8 mouse cellular contexts compared by ENCODE assay signal in the genomic region with DNA sequence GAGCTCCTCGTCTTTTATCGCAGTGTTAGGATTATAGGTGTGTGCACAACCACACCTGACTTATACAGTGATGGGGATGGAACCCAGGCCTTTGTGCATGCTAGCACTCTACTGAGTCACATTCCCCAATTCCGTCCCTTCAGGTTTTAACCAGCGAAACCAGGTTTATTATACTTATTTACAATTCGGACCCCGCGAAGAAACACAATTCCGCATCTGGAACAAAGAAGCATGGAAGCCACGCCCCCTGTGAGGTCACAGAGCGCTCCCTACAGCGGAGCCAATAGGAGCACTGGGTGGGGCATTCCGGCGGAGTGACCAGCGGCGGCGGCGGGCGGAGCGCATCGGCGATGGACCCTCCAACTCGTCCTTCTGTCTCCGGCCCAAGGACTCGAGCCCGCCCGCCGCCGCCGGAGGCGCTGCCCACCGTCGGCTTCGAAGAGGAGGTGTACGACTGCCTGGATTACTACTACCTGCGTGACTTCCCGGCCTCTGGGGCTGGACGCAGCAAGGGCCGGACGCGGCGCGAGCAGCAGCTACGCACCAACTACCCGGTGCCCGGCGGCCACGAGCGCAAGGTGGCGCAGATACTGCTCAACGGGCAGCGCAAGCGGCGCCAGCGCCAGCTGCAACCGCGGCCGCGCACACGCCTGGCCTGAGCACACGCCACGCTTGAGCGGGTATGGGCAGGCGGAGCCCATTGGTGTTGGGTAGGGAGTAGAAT. TPM values are rescaled to one million over a fixed set of nuclear protein-coding genes. Genes with fewer than 3 reads are reported as not detected.
DNase-seq lines count a peak whose midpoint lies in the region; ATAC-seq and TF ChIP-seq lines count a peak whose summit lies in the region.

A gene (plus strand): TSS at position 299 of the 724 bp plus-strand sequence.

- H3K27ac ChIP-seq in embryonic facial prominence, embryonic 11.5 days (replicated peaks; ENCODE audit: low read depth, low read length), result peak within 1 kb of the TSS; percentile 78
- peak within 1 kb of the TSS; percentile 84 for H3K27ac ChIP-seq in intestine, postnatal 0 days (ENCODE audit: low read depth, low read length)
- H3K27ac ChIP-seq in midbrain, embryonic 10.5 days (replicated peaks), result peak within 1 kb of the TSS; percentile 93

- H3K9me3 ChIP-seq in embryonic facial prominence, embryonic 11.5 days (replicated peaks; ENCODE audit: control insufficient read depth, low read length), result no peaks in the 10 kb centered on the region
- no peaks in the 10 kb centered on the region for H3K9me3 ChIP-seq in intestine, postnatal 0 days (ENCODE audit: control insufficient read depth)
- H3K9me3 ChIP-seq in midbrain, embryonic 10.5 days (replicated peaks), result no peaks in the 10 kb centered on the region

- no peaks in the 10 kb centered on the region for H3K27me3 ChIP-seq in embryonic facial prominence, embryonic 11.5 days (ENCODE audit: control insufficient read depth, insufficient read depth, low read length)
- H3K27me3 ChIP-seq in intestine, postnatal 0 days (replicated peaks; ENCODE audit: control insufficient read depth, insufficient read depth, low read length), result no peaks in the 10 kb centered on the region
- peaks cover 12% of the 10 kb centered on the region for H3K27me3 ChIP-seq in midbrain, embryonic 10.5 days (ENCODE audit: low read depth, poor library complexity, severe bottlenecking)

- intact Hi-C loops in left cerebral cortex, postnatal 36 days (cut with DNase I), result loop anchor here (5.0 kb wide), 1 partner anchor 34 kb away; a partner anchor contains a TSS

- H3K4me2 ChIP-seq in embryonic facial prominence, embryonic 11.5 days (ENCODE audit: low read depth, low read length), result peak within 1 kb of the TSS; percentile 64
- H3K4me2 ChIP-seq in intestine, postnatal 0 days (replicated peaks; ENCODE audit: low read depth), result peak within 1 kb of the TSS; percentile 97

- no peaks in the 10 kb centered on the region for H3K4me1 ChIP-seq in embryonic facial prominence, embryonic 11.5 days (ENCODE audit: control insufficient read depth, insufficient read depth, low read length)
- H3K4me1 ChIP-seq in intestine, postnatal 0 days (replicated peaks; ENCODE audit: control insufficient read depth, insufficient read depth, low read length), result no peaks in the 10 kb centered on the region; the same call in 1 of the 2 replicates
- peaks cover 17% of the 10 kb centered on the region for H3K4me1 ChIP-seq in midbrain, embryonic 10.5 days

- peak; percentile 96 for ATAC-seq in embryonic facial prominence, embryonic 11.5 days (replicated peaks; ENCODE audit: insufficient number of reproducible peaks, low FRiP score, low TSS enrichment, low read depth)
- peak; percentile 98 for ATAC-seq in granulocyte monocyte progenitor cell, adult 5-6 weeks (replicated peaks; ENCODE audit: poor library complexity, severe bottlenecking)
- ATAC-seq in intestine, postnatal 0 days, result peak; percentile 93

- DNase-seq in adrenal gland, postnatal 25 days, result peak; percentile 94
- peak; percentile 99 for DNase-seq in embryonic facial prominence, embryonic 11.5 days (ENCODE audit: low spot score)
- peak; percentile 87 for DNase-seq in left cerebral cortex, postnatal 36 days (ENCODE audit: low spot score in 2 of 2)
- peak; percentile 97 for DNase-seq in midbrain, embryonic 10.5 days (ENCODE audit: low spot score)
- peak; percentile 79 to 84 for DNase-seq in right cerebral cortex, postnatal 36 days (ENCODE audit: low spot score in 2 of 2)
- peak; percentile 86 to 93 for DNase-seq in urinary bladder, postnatal 4 days (ENCODE audit: low spot score in 2 of 2)

- no peaks in the 10 kb centered on the region for H3K36me3 ChIP-seq in embryonic facial prominence, embryonic 11.5 days (replicated peaks; ENCODE audit: control insufficient read depth, insufficient read depth, low read depth, low read length)
- H3K36me3 ChIP-seq in intestine, postnatal 0 days (ENCODE audit: control insufficient read depth, insufficient read depth), result no peaks in the 10 kb centered on the region
- H3K36me3 ChIP-seq in midbrain, embryonic 10.5 days, result no peaks in the 10 kb centered on the region

- TF ChIP-seq CTCF in intestine, postnatal 0 days (IDR thresholded peaks at IDR 0.05; ENCODE audit: low read depth), result peak; percentile 64; the same call in 1 of the 2 replicates

- H3K9ac ChIP-seq in embryonic facial prominence, embryonic 11.5 days (replicated peaks; ENCODE audit: low read length), result peak within 1 kb of the TSS; percentile 86
- peak within 1 kb of the TSS; percentile 64 for H3K9ac ChIP-seq in intestine, postnatal 0 days (ENCODE audit: low read depth, low read length)

- peak within 1 kb of the TSS; percentile 65 for H3K4me3 ChIP-seq in embryonic facial prominence, embryonic 11.5 days (ENCODE audit: low read depth, low read length)
- H3K4me3 ChIP-seq in intestine, postnatal 0 days (ENCODE audit: low read depth, low read length), result peak within 1 kb of the TSS; percentile 71
- H3K4me3 ChIP-seq in midbrain, embryonic 10.5 days, result peak within 1 kb of the TSS; percentile 79

- under 1% methylated on average over 63 of the region's 63 CpGs for WGBS in embryonic facial prominence, embryonic 11.5 days
- WGBS in intestine, postnatal 0 days, result 1% methylated on average over 63 of the region's 63 CpGs
- WGBS in midbrain, embryonic 10.5 days, result under 1% methylated on average over 63 of the region's 63 CpGs

RNA-seq across cellular contexts. Expression of the gene that starts here (rescaled TPM):
- 1.9 and 6.0 TPM in 2 replicates for total RNA-seq in adrenal gland, postnatal 25 days (2021)
- 4.3 TPM in 2 replicates for polyA plus RNA-seq in embryonic facial prominence, embryonic 11.5 days (2014; fragmentation: Nextera tagmentation; extraction: Ambion mirVana)
- 0.21 and 1.5 TPM in 2 replicates for total RNA-seq in granulocyte monocyte progenitor cell, adult 5-6 weeks (2014; fragmentation: Nextera tagmentation)
- 0.34 and 0.72 TPM in 2 replicates for total RNA-seq in granulocyte monocyte progenitor cell, adult 5-6 weeks (2017)
- polyA plus RNA-seq in intestine, postnatal 0 days (2015; fragmentation: Nextera tagmentation; extraction: Ambion mirVana), result 3.3 and 3.8 TPM in 2 replicates
- 1 to 10 TPM; 1.1 to 3.8 TPM for total RNA-seq in left cerebral cortex, postnatal 36 days (2021)
- polyA plus RNA-seq in midbrain, embryonic 10.5 days (2016; fragmentation: Nextera tagmentation; extraction: Ambion mirVana), result 4.2 and 6.1 TPM in 2 replicates

Comparison
In these comparisons a context has a peak if more than half of its experiments do, and no peak if none do; other contexts are left out.
1. Peak in every context shown above with its lines: DNase-seq, ATAC-seq, H3K4me3 ChIP-seq and H3K27ac ChIP-seq.